Mouse (Mus musculus) embryonic fibroblast, embryonic 13.5 days (primary cell): ENCODE results near the gene Olfr1411.

Experiments used
- CTCF ChIP-seq: IDR thresholded peaks from 2 replicates; pipeline ENCODE4 v1.5.1; 2011; ENCODE audit warnings: mild to moderate bottlenecking, control low read depth, low read length, moderate library complexity, borderline replicate concordance; ENCODE audit not compliant: insufficient read depth
- POLR2A ChIP-seq: IDR thresholded peaks from 2 replicates; pipeline ENCODE4 v1.6.1; 2011; ENCODE audit warnings: low read depth, mild to moderate bottlenecking, control low read depth, low read length, moderate library complexity

DNA sequence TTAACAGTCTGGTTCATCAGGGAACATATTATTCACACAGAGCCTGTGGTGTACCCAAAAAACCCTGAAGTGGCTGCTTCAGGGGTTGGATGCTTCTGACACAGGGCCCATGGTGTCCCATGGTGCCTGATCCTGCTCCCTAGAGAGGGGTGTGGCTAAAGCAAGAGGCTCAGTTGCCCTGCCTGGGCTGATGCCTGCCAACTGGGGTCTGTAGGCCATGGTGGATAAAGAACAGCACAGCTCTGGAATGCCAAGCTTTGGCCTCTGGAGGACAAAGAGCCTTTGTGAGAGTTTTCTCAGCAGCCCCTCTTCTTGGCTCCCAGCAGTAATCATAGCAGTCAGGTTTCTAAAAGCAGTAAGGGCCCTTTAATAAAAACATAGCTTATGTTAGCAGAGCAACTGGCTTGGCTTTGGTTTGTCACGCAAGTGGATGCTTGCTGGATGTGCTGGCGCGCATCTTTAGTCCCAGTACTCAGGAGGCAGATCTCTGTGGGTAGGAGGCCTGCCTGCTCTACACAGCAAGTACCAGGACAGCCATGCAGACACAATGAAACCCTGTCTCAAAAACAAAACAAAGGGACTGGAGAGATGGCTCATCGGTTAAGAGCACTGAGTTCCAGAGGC is 40.9 kb downstream of the Olfr1411 start:
- no peak for TF ChIP-seq POLR2A
- TF ChIP-seq CTCF = no peak
